Mouse (Mus musculus) heart, embryonic 16.5 days (tissue): ENCODE data around the gene Zfp804a. TPM values are rescaled to one million over a fixed set of nuclear protein-coding genes. Genes with fewer than 3 reads are reported as not detected.

Experiments used
- ATAC-seq: fragments of 200-750 bp; cut with Nextera tagmentation; replicated peaks from 2 replicates; pipeline ENCODE4 v1.8.0; 2017; ENCODE audit warnings: moderate number of reproducible peaks; ENCODE audit not compliant: insufficient read depth, low FRiP score; ENCODE audit errors: extremely low read depth
- H3K27ac ChIP-seq: fragments of 300-500 bp; sonication (generic); 2 replicates; pipeline ENCODE4 v1.5.1; 2014; ENCODE audit warnings: mild to moderate bottlenecking, low read length, control low read depth, moderate library complexity
- H3K27me3 ChIP-seq: fragments of 300-500 bp; sonication (generic); 2 replicates; pipeline ENCODE4 v1.6.1; 2014; ENCODE audit warnings: low read length, mixed read lengths; ENCODE audit not compliant: control insufficient read depth, insufficient read depth
- H3K36me3 ChIP-seq: fragments of 300-500 bp; sonication (generic); 2 replicates; pipeline ENCODE4 v1.6.1; 2014; ENCODE audit not compliant: control insufficient read depth, insufficient read depth
- H3K4me1 ChIP-seq: fragments of 300-500 bp; sonication (generic); 2 replicates; pipeline ENCODE4 v1.6.1; 2014; ENCODE audit warnings: low read length, mixed read lengths; ENCODE audit not compliant: control insufficient read depth, insufficient read depth
- H3K4me2 ChIP-seq: fragments of 300-500 bp; sonication (generic); 2 replicates; pipeline ENCODE4 v1.6.1; 2014; ENCODE audit warnings: low read depth, mild to moderate bottlenecking, control low read depth, low read length
- H3K4me3 ChIP-seq: fragments of 300-500 bp; sonication (generic); 2 replicates; pipeline ENCODE4 v1.5.1; 2014; ENCODE audit warnings: mild to moderate bottlenecking, control low read depth, low read length
- H3K9ac ChIP-seq: fragments of 300-500 bp; sonication (generic); 2 replicates; pipeline ENCODE4 v1.6.1; 2014; ENCODE audit warnings: low read length, control low read depth
- H3K9me3 ChIP-seq: fragments of 300-500 bp; sonication (generic); replicated peaks from 2 replicates; pipeline ENCODE4 v1.6.1; 2016; ENCODE audit warnings: low read length; ENCODE audit not compliant: control insufficient read depth
- WGBS: fragments of 180-500 bp; shearing (Covaris S2); extraction: QIAGEN DNeasy Blood & Tissue Kit; methylation state at CpG from one replicate; pipeline ENCODE4 v1.1.7; 2014; 5-methylcytosine and 5-hydroxymethylcytosine counted together
- polyA plus RNA-seq: library from polyadenylated mRNA; unstranded; fragments of >200 nt; fragmentation: Nextera tagmentation; extraction: Ambion mirVana; gene quantifications from 2 replicates; pipeline ENCODE4 v1.2.1, GENCODE M21; 2015

The Zfp804a gene
- polyA plus RNA-seq, 1 experiment from 2014 or later, result 0.18 TPM

DNA sequence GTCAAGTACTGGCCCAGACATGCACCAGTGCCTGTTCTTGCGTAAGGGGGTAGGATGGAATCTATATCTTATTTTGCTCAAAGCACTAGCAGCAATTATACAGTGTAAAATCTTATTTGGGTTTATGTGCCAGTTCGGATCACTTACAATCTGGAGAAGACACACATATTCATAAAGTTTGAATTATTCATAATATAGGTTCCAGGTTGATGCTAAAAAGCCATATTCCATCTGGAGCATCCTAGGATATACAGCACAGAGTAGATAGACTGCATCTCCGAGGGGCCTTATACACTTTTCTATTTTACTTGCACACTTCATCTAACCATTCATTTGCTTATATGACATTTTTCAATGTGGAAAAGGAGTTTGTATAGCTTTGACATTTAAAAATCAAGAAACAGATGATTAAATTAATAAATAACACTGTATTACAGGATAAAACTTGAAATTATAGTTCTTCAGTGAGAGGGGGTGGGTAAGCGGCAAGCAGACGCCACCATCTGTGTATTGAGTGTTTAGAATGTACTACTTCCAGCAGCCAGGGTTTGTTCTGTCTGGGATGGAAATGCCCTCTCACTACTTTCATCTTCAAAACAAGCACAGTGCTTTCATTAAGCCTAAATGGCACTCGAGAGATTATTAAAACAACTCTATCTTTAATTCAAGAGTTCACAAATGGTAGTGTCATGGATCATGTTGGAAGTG lies 25.4 kb downstream of the Zfp804a start:
- Histone ChIP-seq H3K27ac (no peak overlapping the region), H3K4me1 (no peaks in the 10 kb centered on the region), H3K4me2 (no peak overlapping the region), H3K9ac (no peak overlapping the region), H3K36me3 (no peaks in the 10 kb centered on the region), H3K4me3 (no peak overlapping the region), H3K27me3 (no peaks in the 10 kb centered on the region), H3K9me3 (no peaks in the 10 kb centered on the region)
- ATAC-seq, result no peak
- WGBS, result 79% methylated on average over 6 of the region's 6 CpGs

DNA sequence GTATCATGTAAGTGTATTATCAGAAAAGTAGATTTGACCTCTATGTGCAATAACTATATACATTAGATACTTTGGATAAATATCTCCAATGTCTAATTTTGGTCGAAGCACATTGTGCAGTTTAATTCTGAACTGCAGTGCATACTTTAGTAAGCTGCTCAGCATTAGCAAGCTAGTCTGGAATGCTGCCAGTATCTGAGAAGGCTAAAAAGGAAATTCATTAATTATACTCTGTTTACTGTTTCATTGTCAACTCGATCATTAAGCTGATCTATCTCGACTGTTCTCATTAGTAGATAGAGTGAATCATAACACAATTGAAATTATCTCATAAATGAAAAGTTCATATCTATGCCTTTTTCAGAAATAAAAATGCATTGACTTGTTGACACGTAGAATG lies 27.7 kb downstream of the Zfp804a start:
- H3K27ac ChIP-seq, result no peak overlapping the region
- H3K27me3 ChIP-seq, result no peaks in the 10 kb centered on the region
- WGBS, result 49% methylated on average over 4 of the region's 4 CpGs
- H3K36me3 ChIP-seq, result no peaks in the 10 kb centered on the region
- no peak for ATAC-seq
- no peak overlapping the region for H3K9ac ChIP-seq
- no peaks in the 10 kb centered on the region for H3K9me3 ChIP-seq
- H3K4me3 ChIP-seq, result no peak overlapping the region
- H3K4me1 ChIP-seq, result no peaks in the 10 kb centered on the region
- H3K4me2 ChIP-seq, result no peak overlapping the region

DNA sequence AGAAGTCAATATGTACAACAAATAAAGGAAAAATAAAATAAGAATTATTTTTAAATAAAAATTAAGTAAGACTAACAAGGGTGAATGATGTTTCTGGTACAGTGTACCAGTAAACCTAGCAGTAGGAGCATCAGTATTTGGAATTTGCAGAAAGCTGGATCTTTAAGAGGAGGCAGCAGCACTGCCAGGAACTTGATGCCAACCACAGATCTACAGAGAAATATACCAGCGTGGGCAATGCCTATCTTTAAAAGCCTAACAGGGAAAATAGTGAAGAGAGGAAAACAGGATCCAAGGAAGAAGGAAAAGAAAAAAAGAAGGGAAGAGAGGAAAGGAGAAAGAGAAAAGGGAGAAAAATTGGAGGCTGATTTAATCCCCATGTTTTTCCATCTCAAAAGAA lies 60.1 kb downstream of the Zfp804a start:
- no peaks in the 10 kb centered on the region for H3K9me3 ChIP-seq
- no peak for ATAC-seq
- WGBS, result 69% methylated on average over 1 of the region's 1 CpGs

DNA sequence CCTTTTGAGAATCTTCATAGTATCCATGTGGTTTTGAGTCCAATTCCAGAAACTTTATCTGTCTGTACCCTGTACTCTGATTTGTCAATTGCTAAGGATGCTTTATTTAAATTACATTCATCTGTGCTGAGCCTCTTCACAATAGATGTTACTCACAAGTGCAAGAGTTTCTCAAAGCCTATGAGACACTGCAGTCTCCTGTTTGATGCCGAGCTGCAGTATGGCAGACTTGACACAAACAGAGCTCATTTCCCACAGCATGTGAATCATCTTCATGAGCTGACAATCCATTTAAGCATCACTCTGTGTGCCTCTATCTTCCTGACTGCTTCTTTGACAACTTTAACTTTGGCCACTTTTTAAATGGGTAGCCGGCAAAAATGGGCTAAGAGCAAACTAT lies 60.6 kb downstream of the Zfp804a start:
- no peaks in the 10 kb centered on the region for H3K9me3 ChIP-seq
- no peaks in the 10 kb centered on the region for H3K27me3 ChIP-seq
- WGBS, result 77% methylated on average over 2 of the region's 2 CpGs
- H3K4me1 ChIP-seq, result no peaks in the 10 kb centered on the region
- no peak overlapping the region for H3K27ac ChIP-seq
- no peak overlapping the region for H3K9ac ChIP-seq
- no peaks in the 10 kb centered on the region for H3K36me3 ChIP-seq
- no peak overlapping the region for H3K4me2 ChIP-seq
- no peak for ATAC-seq
- H3K4me3 ChIP-seq, result no peak overlapping the region

More for the DNA sequence above, 60.1 kb downstream of the Zfp804a start:
- H3K36me3 ChIP-seq, result no peaks in the 10 kb centered on the region
- no peaks in the 10 kb centered on the region for H3K27me3 ChIP-seq
- no peak overlapping the region for H3K27ac ChIP-seq
- H3K4me3 ChIP-seq, result no peak overlapping the region
- H3K4me1 ChIP-seq, result no peaks in the 10 kb centered on the region
- H3K9ac ChIP-seq, result no peak overlapping the region
- no peak overlapping the region for H3K4me2 ChIP-seq

DNA sequence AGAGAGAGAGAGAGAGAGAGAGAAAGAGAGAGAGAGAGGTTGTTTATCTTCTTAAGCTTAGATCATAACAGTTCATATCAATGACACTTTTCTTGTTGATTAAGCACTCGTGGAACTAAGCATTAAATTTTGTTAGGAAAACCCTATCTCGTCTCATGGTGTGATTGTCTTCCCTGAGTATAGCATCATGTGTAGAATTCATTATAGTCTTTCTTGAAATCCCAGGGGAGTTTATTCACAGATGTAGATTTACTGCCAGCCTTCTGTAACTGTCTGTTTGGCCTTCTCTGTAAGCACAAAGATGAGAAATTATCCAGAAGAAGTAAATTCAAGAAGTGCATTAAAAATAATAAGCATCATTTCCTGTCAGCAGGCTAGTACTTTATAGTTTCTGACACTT lies 66.6 kb downstream of the Zfp804a start:
- no peak for ATAC-seq
- Histone ChIP-seq H3K9me3 (no peaks in the 10 kb centered on the region), H3K4me1 (no peaks in the 10 kb centered on the region), H3K27me3 (no peaks in the 10 kb centered on the region), H3K4me3 (no peak overlapping the region), H3K9ac (no peak overlapping the region), H3K4me2 (no peak overlapping the region), H3K27ac (no peak overlapping the region), H3K36me3 (no peaks in the 10 kb centered on the region)
- WGBS, result 28% methylated on average over 2 of the region's 2 CpGs

DNA sequence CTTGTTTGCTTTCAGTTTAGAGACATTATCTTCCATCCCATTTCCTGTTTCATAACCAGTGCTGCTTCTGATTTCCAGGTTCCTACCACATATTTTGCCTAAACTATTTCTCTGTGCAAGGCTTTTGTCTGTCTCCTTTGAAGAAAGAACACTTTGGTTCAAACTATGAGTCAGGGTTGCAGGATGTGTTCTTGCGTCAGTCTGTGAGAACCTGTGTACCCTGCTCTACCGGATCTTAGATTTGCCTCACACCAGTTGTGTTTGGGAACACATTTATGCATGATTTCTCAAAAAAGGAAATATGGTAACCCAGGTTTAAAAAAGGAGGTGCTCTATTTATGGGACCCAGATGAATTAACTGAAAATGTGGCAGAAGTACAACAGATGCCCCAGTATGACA lies 125.7 kb downstream of the Zfp804a start:
- H3K4me3 ChIP-seq, result no peak overlapping the region
- no peak for ATAC-seq
- no peaks in the 10 kb centered on the region for H3K9me3 ChIP-seq
- 86% methylated on average over 2 of the region's 2 CpGs for WGBS
- H3K9ac ChIP-seq, result no peak overlapping the region
- H3K4me2 ChIP-seq, result no peak overlapping the region
- no peaks in the 10 kb centered on the region for H3K4me1 ChIP-seq
- no peaks in the 10 kb centered on the region for H3K27me3 ChIP-seq
- no peaks in the 10 kb centered on the region for H3K36me3 ChIP-seq
- no peak overlapping the region for H3K27ac ChIP-seq

DNA sequence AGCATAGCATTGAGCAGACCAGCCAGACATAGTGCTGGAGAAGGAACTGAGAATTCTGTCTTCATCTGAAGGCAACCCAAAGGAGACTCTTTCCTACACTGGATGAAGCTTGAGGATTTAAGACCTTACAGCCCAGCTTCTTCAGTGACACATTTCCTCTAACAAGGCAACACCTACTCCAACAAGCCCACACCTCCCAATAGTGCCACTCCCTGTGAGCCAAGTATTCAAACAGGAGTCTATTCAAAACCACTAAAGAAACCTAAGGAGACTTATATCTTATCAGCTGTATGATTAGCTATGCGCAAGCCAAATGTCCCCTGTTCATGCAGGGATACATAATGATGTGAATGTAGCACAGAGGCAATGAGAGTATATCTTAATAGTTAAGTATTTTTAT lies 128.0 kb downstream of the Zfp804a start:
- no peaks in the 10 kb centered on the region for H3K36me3 ChIP-seq
- H3K4me1 ChIP-seq, result no peaks in the 10 kb centered on the region
- H3K27ac ChIP-seq, result no peak overlapping the region
- no peaks in the 10 kb centered on the region for H3K27me3 ChIP-seq
- no peak overlapping the region for H3K4me2 ChIP-seq
- 73% methylated on average over 1 of the region's 1 CpGs for WGBS
- no peak overlapping the region for H3K4me3 ChIP-seq
- H3K9me3 ChIP-seq, result no peaks in the 10 kb centered on the region
- H3K9ac ChIP-seq, result no peak overlapping the region
- no peak for ATAC-seq

DNA sequence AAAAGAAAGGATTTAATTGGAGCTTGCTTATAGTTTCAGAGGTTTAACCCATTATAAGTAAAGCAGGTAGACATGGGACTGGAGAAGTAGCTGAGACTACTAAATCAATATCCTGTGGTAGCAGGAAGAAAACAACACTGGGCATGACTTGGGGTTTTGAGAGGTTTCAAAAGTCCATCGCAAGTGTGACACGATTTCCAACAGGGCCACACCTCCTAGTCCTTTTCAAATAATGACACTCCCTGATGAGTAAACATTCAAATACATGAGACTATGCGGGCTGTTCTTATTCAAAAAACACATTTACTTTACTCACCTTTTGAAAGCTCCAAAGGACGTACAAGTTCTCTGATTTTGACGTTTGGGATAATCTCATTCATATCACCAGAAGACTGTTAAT lies 146.9 kb downstream of the Zfp804a start:
- Histone ChIP-seq H3K27ac (no peak overlapping the region), H3K4me2 (no peak overlapping the region), H3K9ac (no peak overlapping the region), H3K4me1 (no peaks in the 10 kb centered on the region), H3K4me3 (no peak overlapping the region), H3K36me3 (no peaks in the 10 kb centered on the region), H3K9me3 (no peaks in the 10 kb centered on the region), H3K27me3 (no peaks in the 10 kb centered on the region)
- ATAC-seq, result no peak
- 67% methylated on average over 5 of the region's 5 CpGs for WGBS

DNA sequence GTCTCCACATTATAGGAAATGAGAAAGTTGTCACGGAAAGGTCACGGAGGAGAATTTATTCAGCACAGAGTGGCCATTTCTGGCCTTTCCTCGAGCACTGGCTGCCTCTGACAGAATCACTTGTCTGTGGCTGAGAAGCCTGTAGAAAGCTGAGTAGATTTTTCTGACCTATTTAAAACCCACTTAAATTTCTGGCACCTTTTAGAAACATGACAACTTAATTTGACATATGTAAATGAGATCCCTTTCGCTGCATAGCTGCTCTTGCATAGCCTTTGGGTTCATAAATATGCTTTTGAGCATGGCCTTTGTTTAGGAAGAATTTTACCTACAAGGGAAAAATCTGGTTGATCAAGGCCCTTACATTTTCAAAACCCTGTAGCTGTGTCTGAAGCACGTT lies 147.6 kb downstream of the Zfp804a start:
- Histone ChIP-seq H3K9ac (no peak overlapping the region), H3K4me3 (no peak overlapping the region), H3K9me3 (no peaks in the 10 kb centered on the region), H3K4me2 (no peak overlapping the region), H3K4me1 (no peaks in the 10 kb centered on the region), H3K27ac (no peak overlapping the region), H3K36me3 (no peaks in the 10 kb centered on the region), H3K27me3 (no peaks in the 10 kb centered on the region)
- 69% methylated on average over 5 of the region's 5 CpGs for WGBS
- ATAC-seq, result no peak
